Mouse (Mus musculus) spleen, adult 18-20 months (tissue): ENCODE measurements around the gene Gm19345.
A peak's percentile ranks its signal among the peaks of the same experiment; 100 is the strongest.

ENCODE experiments used
- DNase-seq, 2 experiments: peaks; one replicate each; pipeline ENCODE4 v3.0.0; 2022; ENCODE audit warnings: mixed read lengths in 2 of 2

Gene Gm19345

DNA sequence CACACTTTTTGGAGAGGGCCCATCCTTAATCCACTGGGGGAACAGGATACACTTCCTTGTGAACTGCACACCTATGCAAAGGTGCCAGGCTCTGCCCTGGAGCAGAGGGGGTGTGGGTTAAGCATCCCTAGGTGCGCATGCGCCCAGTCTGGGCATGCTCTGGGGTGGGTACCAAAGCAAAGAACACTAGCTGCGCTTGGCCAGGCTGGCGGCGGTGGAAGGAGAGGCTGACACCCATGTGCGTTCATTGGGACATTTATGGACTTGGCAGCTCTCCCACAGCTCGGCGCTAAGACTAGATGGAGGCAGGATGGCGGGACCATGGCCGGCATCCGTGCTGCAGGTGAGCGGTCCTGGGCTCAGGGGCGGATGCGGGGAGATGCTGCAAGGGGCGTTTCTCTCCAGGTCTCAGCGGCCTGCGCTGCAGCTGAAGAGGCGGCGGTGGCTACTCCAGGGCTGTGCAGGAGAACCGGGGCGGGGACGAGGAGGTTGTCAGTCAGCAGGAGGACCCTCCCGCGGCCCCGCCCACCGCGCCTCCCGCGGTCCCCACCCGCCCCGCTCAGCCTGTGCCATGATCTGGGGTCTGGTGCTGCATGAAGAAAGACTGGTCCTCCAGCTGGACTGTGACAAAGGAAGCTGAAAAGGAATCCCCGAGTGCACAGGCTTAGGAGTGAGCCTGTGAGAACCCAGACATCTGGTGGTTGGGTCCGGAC, at the start of gene Gm19345:
TSS of gene Gm19345 (plus strand) at position 146 of the 713 bp plus-strand sequence.
- no peak for DNase-seq

DNA sequence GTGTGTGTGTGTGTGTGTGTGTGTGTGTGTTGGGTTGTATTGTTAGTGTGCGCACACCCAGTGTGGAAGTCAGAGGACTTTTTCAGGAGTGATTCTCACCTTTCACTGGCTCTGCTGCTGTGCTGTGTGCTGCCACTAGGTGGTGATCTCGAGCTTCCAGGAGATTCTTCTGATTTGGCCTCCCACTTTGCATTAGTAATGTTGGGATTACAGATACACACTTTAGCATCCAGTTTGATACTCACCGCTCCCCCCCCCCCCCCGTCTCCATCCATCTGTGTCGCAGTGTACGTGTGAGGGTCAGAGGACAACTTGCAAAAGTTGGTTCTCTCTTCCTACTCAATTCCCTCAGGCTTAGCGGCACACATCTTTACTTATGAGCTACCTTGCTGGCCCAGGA, 48.8 kb upstream of the Gm19345 start:
- DNase-seq = peak; percentile 63 to 84

- no peak for DNase-seq
Observed at GRCm38 (mm10) chr7:19806356-19806969, 45.3 kb upstream of the Gm19345 start.

DNA sequence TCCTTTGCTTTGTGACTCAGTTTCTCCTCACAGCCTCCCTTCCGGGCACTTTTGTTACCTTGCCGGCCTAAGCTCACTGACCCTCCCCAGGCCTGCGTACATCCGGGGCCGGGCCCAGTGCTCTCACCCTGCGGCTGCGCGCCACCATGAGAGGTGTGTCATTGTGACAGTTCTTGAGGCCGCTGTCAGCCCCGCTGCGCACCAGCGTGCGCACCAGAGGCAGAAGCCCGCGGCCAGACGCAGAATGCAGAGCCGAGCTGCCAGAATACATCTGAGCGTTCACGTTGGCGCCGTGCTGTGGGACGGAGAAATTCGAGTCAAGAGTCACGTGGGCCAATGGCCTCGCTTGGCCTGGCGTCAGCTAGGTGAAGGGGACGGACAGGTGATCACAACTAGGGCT, 42.4 kb upstream of the Gm19345 start:
- DNase-seq = no peak

GRCm38 (mm10) chr7:19811114-19811513, 40.7 kb upstream of the Gm19345 start:
- DNase-seq = peak in 1 of 2 experiments; percentile 39

- no peak for DNase-seq
Observed at GRCm38 (mm10) chr7:19813161-19813560, 38.6 kb upstream of the Gm19345 start.

GRCm38 (mm10) chr7:19813579-19814122, 38.2 kb upstream of the Gm19345 start:
- peak in 1 of 2 experiments; percentile 32 for DNase-seq

- DNase-seq = peak in 1 of 2 experiments; percentile 32
Observed at GRCm38 (mm10) chr7:19815296-19816223, 36.2 kb upstream of the Gm19345 start.

GRCm38 (mm10) chr7:19816224-19816771, 35.5 kb upstream of the Gm19345 start:
- DNase-seq = peak; percentile 89 to 94

- peak; percentile 82 to 94 for DNase-seq
Observed at GRCm38 (mm10) chr7:19817382-19818105, 34.3 kb upstream of the Gm19345 start.

DNA sequence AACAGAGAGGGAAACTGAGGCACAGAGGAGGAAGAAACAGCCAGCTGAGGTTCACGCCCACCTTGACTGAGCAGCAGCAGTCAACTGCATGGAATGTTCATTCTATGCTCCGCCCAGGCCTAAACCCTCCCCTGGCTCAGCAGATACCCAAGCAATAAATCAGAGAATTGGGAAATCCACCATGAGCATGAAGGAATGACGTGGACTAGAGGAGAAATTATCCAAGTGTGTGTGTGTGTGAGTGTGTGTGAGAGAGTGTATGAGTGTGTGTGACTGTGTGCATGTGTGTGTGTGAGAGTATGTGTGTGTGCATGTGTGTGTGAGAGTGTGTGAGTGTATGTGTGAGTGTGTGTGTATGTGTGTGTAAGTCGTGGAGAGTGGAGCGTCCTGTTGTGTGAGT, 33.4 kb upstream of the Gm19345 start:
- no peak for DNase-seq

DNA sequence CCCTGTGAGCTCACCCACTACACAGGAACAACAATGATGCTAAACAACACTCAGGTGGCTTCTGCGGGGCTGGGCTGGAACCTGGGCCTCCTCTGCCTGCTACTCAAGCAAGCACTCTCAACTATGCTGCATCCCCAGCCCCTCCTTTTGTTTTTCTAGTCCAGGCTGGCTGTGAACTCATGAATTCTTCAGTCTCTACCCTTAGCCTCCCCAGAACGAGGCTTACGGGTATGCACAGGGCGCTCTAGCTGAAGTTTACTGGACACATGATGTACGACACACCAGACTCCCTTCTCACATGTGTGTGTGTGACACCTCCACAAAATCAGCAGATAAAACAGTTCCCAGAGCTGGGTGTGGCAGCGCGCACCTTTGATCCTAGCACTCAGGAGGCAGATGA, 32.9 kb upstream of the Gm19345 start:
- no peak for DNase-seq

DNA sequence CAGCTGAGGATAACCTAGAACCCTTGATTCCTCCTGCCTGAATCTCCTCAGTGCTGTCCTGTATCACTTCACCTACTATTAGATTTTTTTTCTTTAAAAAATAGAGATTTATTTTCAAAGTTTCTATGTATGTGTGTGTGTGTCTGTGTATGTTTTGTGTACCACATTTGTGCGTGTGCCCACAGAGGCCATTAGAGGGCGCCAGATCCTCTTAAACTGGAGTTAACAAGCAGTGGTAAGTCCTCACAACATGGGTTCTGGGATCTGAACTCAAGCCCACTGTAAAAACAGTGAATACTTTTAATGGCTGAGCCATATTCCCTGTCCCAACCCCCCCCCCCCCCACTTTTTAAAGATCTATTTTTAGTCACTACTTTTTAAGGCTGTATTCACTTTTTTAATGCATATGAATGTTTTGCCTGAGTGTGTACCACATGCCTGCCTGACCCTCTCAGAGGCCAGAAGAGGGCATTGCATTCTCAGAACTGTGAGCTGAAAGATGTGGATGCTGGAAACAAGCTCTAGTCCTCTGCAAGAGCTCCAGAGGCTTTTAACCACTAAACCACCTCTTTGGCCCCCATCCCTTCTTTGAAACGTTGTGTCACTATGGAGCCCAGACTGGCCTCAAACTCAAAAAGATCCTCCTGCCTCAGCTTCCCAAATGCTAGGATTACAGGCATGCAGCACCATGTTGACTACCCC, 31.3 kb upstream of the Gm19345 start:
- DNase-seq = no peak

GRCm38 (mm10) chr7:19821633-19822032, 30.2 kb upstream of the Gm19345 start:
- DNase-seq = no peak

DNA sequence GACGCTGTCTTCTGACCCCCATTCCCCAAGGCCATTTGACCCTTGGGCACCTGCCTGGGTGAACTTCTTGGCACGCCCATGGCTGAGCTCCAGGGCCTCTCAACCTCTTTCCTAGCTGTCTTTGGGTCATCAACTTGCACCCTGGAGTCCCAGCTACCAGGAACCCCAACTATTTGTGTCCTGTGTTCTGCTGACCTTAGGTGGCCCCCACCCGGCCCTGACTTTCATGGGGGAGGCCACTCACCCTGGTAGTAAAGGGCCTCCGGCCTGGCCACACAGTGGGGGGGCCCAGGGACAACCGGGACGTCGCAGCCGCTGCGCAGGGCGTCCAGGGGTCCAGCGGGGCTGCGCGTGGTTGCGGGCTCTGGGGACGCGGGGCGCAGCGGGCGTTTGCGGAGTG, 29.6 kb upstream of the Gm19345 start:
- DNase-seq = no peak

- DNase-seq = peak; percentile 83 to 84
Observed at GRCm38 (mm10) chr7:19822604-19823058, 29.2 kb upstream of the Gm19345 start, which contains the start of gene Bcl3. Bcl3 (minus strand) TSS chr7:19822770.

DNA sequence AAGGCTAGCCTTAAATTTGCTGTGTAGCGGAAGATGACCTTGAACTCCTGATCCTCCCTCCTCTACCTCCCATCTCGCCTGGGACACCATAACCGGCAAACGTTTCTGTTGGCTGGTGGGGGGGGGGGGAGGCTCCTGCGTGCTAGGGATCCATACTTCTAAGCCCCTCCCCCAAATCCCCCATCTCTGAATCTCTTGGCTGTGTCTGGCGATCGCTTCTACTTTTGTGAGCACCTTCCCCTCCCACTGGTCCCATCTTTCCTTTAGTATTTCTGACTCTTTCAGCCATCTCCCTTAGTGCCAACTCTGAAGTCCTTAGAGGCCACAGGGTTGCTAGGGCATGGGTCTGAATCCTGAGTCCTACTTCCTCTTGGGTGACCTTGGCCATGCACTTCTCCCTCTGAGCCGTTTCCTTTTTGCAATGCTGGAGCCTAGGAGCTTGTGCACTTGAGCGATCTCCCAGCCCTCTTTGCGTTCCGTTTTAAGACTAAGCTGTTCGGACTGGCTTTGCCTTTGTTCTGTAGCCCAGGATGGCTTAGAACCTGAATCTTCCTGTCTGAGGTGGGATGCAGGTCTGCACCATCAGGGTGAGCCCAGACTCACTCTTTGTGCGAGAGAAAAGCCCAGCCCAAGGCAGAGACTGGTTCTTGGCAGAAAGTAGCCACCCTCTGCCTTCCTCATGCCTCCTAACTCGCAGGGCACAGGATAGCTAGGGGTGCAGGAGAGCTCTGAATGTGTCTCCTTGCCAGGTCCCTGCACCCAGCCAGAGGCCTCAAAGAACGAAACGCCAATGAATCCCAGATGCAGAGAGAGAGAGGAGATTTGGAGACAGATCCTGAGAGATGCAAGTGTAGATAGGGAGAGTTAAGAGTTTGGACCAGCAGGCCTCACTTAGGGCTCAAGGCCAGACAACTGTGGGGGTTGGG, 28.3 kb upstream of the Gm19345 start:
- DNase-seq = no peak

GRCm38 (mm10) chr7:19824182-19824973, 27.4 kb upstream of the Gm19345 start:
- DNase-seq = peak; percentile 82 to 86

- DNase-seq = no peak
Observed at GRCm38 (mm10) chr7:19826756-19827155, 25.0 kb upstream of the Gm19345 start.
